Mouse (Mus musculus) heart, embryonic 15.5 days (tissue): ENCODE data around the gene Ablim2. TPM values are rescaled to one million over a fixed set of nuclear protein-coding genes. Genes with fewer than 3 reads are reported as not detected.

ENCODE experiments used
- polyA plus RNA-seq: library from polyadenylated mRNA; unstranded; fragments of >200 nt; fragmentation: Nextera tagmentation; extraction: Ambion mirVana; gene quantifications from 2 replicates; pipeline ENCODE4 v1.2.1, GENCODE M21; 2015

Gene Ablim2
- polyA plus RNA-seq, 1 experiment from 2014 or later: 4.3 TPM

Other genes starting within 250 kb of the Ablim2 start
- gene Cpz, start 232.2 kb upstream of the Ablim2 start, polyA plus RNA-seq: 7.4 and 11.5 TPM in 2 replicates
- gene Trmt44, start 182.8 kb upstream of the Ablim2 start, polyA plus RNA-seq: 4.2 and 5.5 TPM in 2 replicates
- gene Acox3, start 174.8 kb upstream of the Ablim2 start, polyA plus RNA-seq: 9.9 and 11.7 TPM in 2 replicates
- gene Htra3, start 78.1 kb upstream of the Ablim2 start, polyA plus RNA-seq: 14.7 and 22.2 TPM in 2 replicates
- 8.6 and 10.9 TPM in 2 replicates for gene Sh3tc1, start 17.9 kb upstream of the Ablim2 start, polyA plus RNA-seq
- 22.6 and 27.1 TPM in 2 replicates for gene Afap1, start 135.4 kb downstream of the Ablim2 start, polyA plus RNA-seq